Mouse (Mus musculus): ENCODE measurements at regions not wholly inside any gene's neighbourhood (a gene's known extent, or its start where the extent isn't known, plus 50 kb on each side); places are given as distances from the start of the nearest gene placed in this dataset.

GRCm38 (mm10) chr10:23626201-23626600 lies 160.9 kb downstream of the Rps12 start:
- H3K36me3 ChIP-seq (ENCODE audit: insufficient read depth, low read length) = no peaks in the 10 kb centered on the region
- no peaks in the 10 kb centered on the region for H3K27me3 ChIP-seq (ENCODE audit: insufficient read depth, low read length)
- DNase-seq (ENCODE audit: low spot score) (no peak), ATAC-seq (ENCODE audit: low FRiP score) (no peak)
- H3K27ac ChIP-seq (ENCODE audit: low read depth, low read length) = no peak overlapping the region
- H3K9me3 ChIP-seq (ENCODE audit: low read length) = no peaks in the 10 kb centered on the region
- WGBS = 85% methylated on average over 4 of the region's 4 CpGs
- no peak overlapping the region for H3K4me2 ChIP-seq (ENCODE audit: low read depth, low read length, poor library complexity, severe bottlenecking)
- no peak for TF ChIP-seq CTCF (IDR thresholded peaks at IDR 0.05)
- H3K4me3 ChIP-seq (ENCODE audit: low read depth, low read length) = no peak overlapping the region
- no peak overlapping the region for H3K9ac ChIP-seq (replicated peaks; ENCODE audit: low read length, poor library complexity, severe bottlenecking)
- H3K4me1 ChIP-seq (ENCODE audit: insufficient read depth, low read length) = no peaks in the 10 kb centered on the region

- Histone ChIP-seq H3K27ac (ENCODE audit: low read depth, low read length) (no peak overlapping the region), H3K9ac (replicated peaks; ENCODE audit: low read length, poor library complexity, severe bottlenecking) (no peak overlapping the region), H3K36me3 (ENCODE audit: insufficient read depth, low read length) (no peaks in the 10 kb centered on the region), H3K27me3 (ENCODE audit: insufficient read depth, low read length) (no peaks in the 10 kb centered on the region), H3K4me3 (ENCODE audit: low read depth, low read length) (no peak overlapping the region), H3K4me1 (ENCODE audit: insufficient read depth, low read length) (no peaks in the 10 kb centered on the region), H3K4me2 (ENCODE audit: low read depth, low read length, poor library complexity, severe bottlenecking) (no peak overlapping the region), H3K9me3 (ENCODE audit: low read length) (no peaks in the 10 kb centered on the region)
- ATAC-seq (ENCODE audit: low FRiP score) (no peak), DNase-seq (ENCODE audit: low spot score) (no peak)
- no peak for TF ChIP-seq CTCF (IDR thresholded peaks at IDR 0.05)
- WGBS = 79% methylated on average over 2 of the region's 2 CpGs
Observed at GRCm38 (mm10) chr10:23612030-23612429, 175.0 kb downstream of the Rps12 start.

- WGBS = 35% methylated on average over 9 of the region's 9 CpGs
- H3K27me3 ChIP-seq (ENCODE audit: insufficient read depth, low read length) = no peaks in the 10 kb centered on the region
- H3K4me3 ChIP-seq (ENCODE audit: low read depth, low read length) = no peak overlapping the region
Observed at GRCm38 (mm10) chr10:23611183-23611582, 175.9 kb downstream of the Rps12 start.

DNA sequence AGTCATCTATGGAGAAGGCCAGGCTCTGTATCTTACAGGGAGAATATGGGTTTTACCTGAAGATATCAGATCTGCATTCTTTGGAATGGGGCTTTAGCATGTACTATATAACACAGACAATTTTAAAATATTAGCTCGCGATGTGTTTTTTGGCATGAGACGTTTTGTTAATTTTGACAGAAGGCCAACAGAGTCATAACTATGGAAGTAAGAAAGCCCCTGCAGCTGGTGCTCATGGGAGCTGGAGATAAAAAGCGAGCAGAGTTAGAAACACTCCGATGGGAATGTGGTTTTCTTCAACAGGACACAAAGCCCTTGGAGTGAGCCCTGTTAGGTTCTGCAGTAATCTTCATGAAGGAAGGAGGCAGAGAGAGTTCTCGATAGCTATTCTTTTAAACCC lies 176.6 kb downstream of the Rps12 start:
- ATAC-seq (ENCODE audit: low FRiP score) (no peak), DNase-seq (ENCODE audit: low spot score) (no peak)
- Histone ChIP-seq H3K27ac (ENCODE audit: low read depth, low read length) (no peak overlapping the region), H3K9ac (replicated peaks; ENCODE audit: low read length, poor library complexity, severe bottlenecking) (no peak overlapping the region), H3K4me3 (ENCODE audit: low read depth, low read length) (no peak overlapping the region), H3K4me2 (ENCODE audit: low read depth, low read length, poor library complexity, severe bottlenecking) (no peak overlapping the region), H3K27me3 (ENCODE audit: insufficient read depth, low read length) (no peaks in the 10 kb centered on the region), H3K4me1 (ENCODE audit: insufficient read depth, low read length) (no peaks in the 10 kb centered on the region), H3K36me3 (ENCODE audit: insufficient read depth, low read length) (no peaks in the 10 kb centered on the region), H3K9me3 (ENCODE audit: low read length) (no peaks in the 10 kb centered on the region)
- 92% methylated on average over 6 of the region's 6 CpGs for WGBS
- TF ChIP-seq CTCF (IDR thresholded peaks at IDR 0.05) = no peak

More at GRCm38 (mm10) chr10:23611183-23611582, 175.9 kb downstream of the Rps12 start:
- Histone ChIP-seq H3K9me3 (ENCODE audit: low read length) (no peaks in the 10 kb centered on the region), H3K4me1 (ENCODE audit: insufficient read depth, low read length) (no peaks in the 10 kb centered on the region), H3K9ac (replicated peaks; ENCODE audit: low read length, poor library complexity, severe bottlenecking) (no peak overlapping the region), H3K36me3 (ENCODE audit: insufficient read depth, low read length) (no peaks in the 10 kb centered on the region), H3K27ac (ENCODE audit: low read depth, low read length) (no peak overlapping the region), H3K4me2 (ENCODE audit: low read depth, low read length, poor library complexity, severe bottlenecking) (no peak overlapping the region)
- DNase-seq (ENCODE audit: low spot score) (peak; percentile 66), ATAC-seq (ENCODE audit: low FRiP score) (no peak)
- peak; percentile 72 for TF ChIP-seq CTCF (IDR thresholded peaks at IDR 0.05)

GRCm38 (mm10) chr10:23610046-23610445 lies 177.0 kb downstream of the Rps12 start:
- TF ChIP-seq CTCF (IDR thresholded peaks at IDR 0.05) = no peak
- Histone ChIP-seq H3K36me3 (ENCODE audit: insufficient read depth, low read length) (no peaks in the 10 kb centered on the region), H3K9ac (replicated peaks; ENCODE audit: low read length, poor library complexity, severe bottlenecking) (no peak overlapping the region), H3K27ac (ENCODE audit: low read depth, low read length) (no peak overlapping the region), H3K4me3 (ENCODE audit: low read depth, low read length) (no peak overlapping the region), H3K9me3 (ENCODE audit: low read length) (no peaks in the 10 kb centered on the region), H3K27me3 (ENCODE audit: insufficient read depth, low read length) (no peaks in the 10 kb centered on the region), H3K4me2 (ENCODE audit: low read depth, low read length, poor library complexity, severe bottlenecking) (no peak overlapping the region), H3K4me1 (ENCODE audit: insufficient read depth, low read length) (no peaks in the 10 kb centered on the region)
- WGBS = 60% methylated on average over 3 of the region's 3 CpGs
- no peak for ATAC-seq (ENCODE audit: low FRiP score)
- DNase-seq (ENCODE audit: low spot score) = no peak

GRCm38 (mm10) chr10:23609270-23609914 lies 177.7 kb downstream of the Rps12 start:
- DNase-seq (ENCODE audit: low spot score) = peak; percentile 24
- 62% methylated on average over 18 of the region's 18 CpGs for WGBS
- H3K4me2 ChIP-seq (ENCODE audit: low read depth, low read length, poor library complexity, severe bottlenecking) = no peak overlapping the region

More at GRCm38 (mm10) chr10:23609270-23609914, 177.7 kb downstream of the Rps12 start:
- H3K9me3 ChIP-seq (ENCODE audit: low read length) = no peaks in the 10 kb centered on the region
- H3K27ac ChIP-seq (ENCODE audit: low read depth, low read length) = no peak overlapping the region
- no peaks in the 10 kb centered on the region for H3K4me1 ChIP-seq (ENCODE audit: insufficient read depth, low read length)
- no peak for TF ChIP-seq CTCF (IDR thresholded peaks at IDR 0.05)
- ATAC-seq (ENCODE audit: low FRiP score) = 0 out of 2 replicates have a peak, but pooled peaks have one; percentile 17
- no peaks in the 10 kb centered on the region for H3K27me3 ChIP-seq (ENCODE audit: insufficient read depth, low read length)
- H3K4me3 ChIP-seq (ENCODE audit: low read depth, low read length) = no peak overlapping the region
- no peaks in the 10 kb centered on the region for H3K36me3 ChIP-seq (ENCODE audit: insufficient read depth, low read length)
- no peak overlapping the region for H3K9ac ChIP-seq (replicated peaks; ENCODE audit: low read length, poor library complexity, severe bottlenecking)

All from midbrain, postnatal 0 days (tissue).